Mouse (Mus musculus) lung, postnatal 0 days (tissue): ENCODE data around the gene Col4a1. TPM values are rescaled to one million over a fixed set of nuclear protein-coding genes. Genes with fewer than 3 reads are reported as not detected.

Source experiments
- ATAC-seq: fragments of 200-750 bp; cut with Nextera tagmentation; 2 replicates; pipeline ENCODE4 v1.8.0; 2017; ENCODE audit warnings: moderate library complexity
- DNase-seq: peaks from one replicate; pipeline ENCODE4 v3.0.0-alpha.2; 2016; ENCODE audit warnings: low spot score
- H3K27ac ChIP-seq: fragments of 300-500 bp; sonication (generic); 2 replicates; pipeline ENCODE4 v1.5.1; 2014; ENCODE audit warnings: antibody characterized with exemption, mild to moderate bottlenecking, low read length, mixed read lengths
- H3K27me3 ChIP-seq: fragments of 300-500 bp; sonication (generic); replicated peaks from 2 replicates; pipeline ENCODE4 v1.6.1; 2014; ENCODE audit warnings: low read length, mixed read lengths; ENCODE audit not compliant: insufficient read depth
- H3K36me3 ChIP-seq: fragments of 300-500 bp; sonication (generic); 2 replicates; pipeline ENCODE4 v1.6.1; 2014; ENCODE audit warnings: low read length, mixed read lengths; ENCODE audit not compliant: insufficient read depth
- H3K4me1 ChIP-seq: fragments of 300-500 bp; sonication (generic); 2 replicates; pipeline ENCODE4 v1.6.1; 2014; ENCODE audit warnings: antibody characterized with exemption, low read depth, low read length, mixed read lengths; ENCODE audit not compliant: insufficient read depth
- H3K4me2 ChIP-seq: fragments of 300-500 bp; sonication (generic); replicated peaks from 2 replicates; pipeline ENCODE4 v1.6.1; 2014; ENCODE audit warnings: low read depth, mild to moderate bottlenecking, low read length, moderate library complexity, mixed read lengths
- H3K4me3 ChIP-seq: fragments of 300-500 bp; sonication (generic); 2 replicates; pipeline ENCODE4 v1.5.1; 2014; ENCODE audit warnings: low read depth, low read length
- H3K9ac ChIP-seq: fragments of 300-500 bp; sonication (generic); replicated peaks from 2 replicates; pipeline ENCODE4 v1.6.1; 2014; ENCODE audit warnings: low read depth, mild to moderate bottlenecking
- H3K9me3 ChIP-seq: fragments of 300-500 bp; sonication (generic); 2 replicates; pipeline ENCODE4 v1.6.1; 2016; ENCODE audit warnings: low read length, mixed read lengths
- CTCF ChIP-seq: IDR thresholded peaks from 2 replicates; pipeline ENCODE4 v1.5.1; 2016; ENCODE audit warnings: antibody characterized with exemption, mild to moderate bottlenecking
- EP300 ChIP-seq: IDR thresholded peaks from 2 replicates; pipeline ENCODE4 v1.6.1; 2016; ENCODE audit warnings: antibody characterized with exemption, mild to moderate bottlenecking, control low read depth
- WGBS: fragments of 180-500 bp; shearing (Covaris S2); extraction: QIAGEN DNeasy Blood & Tissue Kit; methylation state at CpG from one replicate; pipeline ENCODE4 v1.1.7; 2014; 5-methylcytosine and 5-hydroxymethylcytosine counted together
- polyA plus RNA-seq: library from polyadenylated mRNA; unstranded; fragments of >200 nt; fragmentation: Nextera tagmentation; extraction: Ambion mirVana; gene quantifications from 2 replicates; pipeline ENCODE4 v1.2.1, GENCODE M21; 2015

Col4a1 gene
- polyA plus RNA-seq, 1 experiment from 2014 or later = 376 TPM

DNA sequence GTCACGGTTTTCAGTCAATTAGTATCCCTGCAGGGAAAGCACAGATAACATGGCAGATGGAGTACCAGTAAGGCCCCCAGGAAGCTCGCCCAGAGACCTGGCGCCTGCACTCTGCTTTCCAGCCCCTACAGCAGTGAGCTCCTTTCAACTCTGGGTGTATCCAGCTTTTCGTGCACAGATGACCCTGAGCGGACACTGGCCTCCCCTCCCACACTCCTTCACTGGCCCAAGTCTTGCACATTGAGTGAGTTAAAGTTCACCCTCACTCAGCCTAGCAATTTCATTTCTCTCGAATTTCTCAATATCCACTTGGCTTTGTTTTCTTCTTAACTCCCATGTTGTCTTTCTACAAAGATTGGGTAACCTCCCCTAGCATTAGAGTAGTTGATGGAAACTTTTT lies 24.3 kb downstream of the Col4a1 start:
- Histone ChIP-seq H3K27ac (peak overlapping the region; percentile 66), H3K9me3 (no peaks in the 10 kb centered on the region), H3K27me3 (no peaks in the 10 kb centered on the region), H3K4me1 (peaks cover 32% of the 10 kb centered on the region), H3K9ac (no peak overlapping the region), H3K4me2 (no peak overlapping the region), H3K36me3 (no peaks in the 10 kb centered on the region), H3K4me3 (no peak overlapping the region)
- TF ChIP-seq CTCF (no peak), EP300 (no peak)
- 53% methylated on average over 6 of the region's 6 CpGs for WGBS
- ATAC-seq (peak; percentile 61), DNase-seq (peak; percentile 84)

DNA sequence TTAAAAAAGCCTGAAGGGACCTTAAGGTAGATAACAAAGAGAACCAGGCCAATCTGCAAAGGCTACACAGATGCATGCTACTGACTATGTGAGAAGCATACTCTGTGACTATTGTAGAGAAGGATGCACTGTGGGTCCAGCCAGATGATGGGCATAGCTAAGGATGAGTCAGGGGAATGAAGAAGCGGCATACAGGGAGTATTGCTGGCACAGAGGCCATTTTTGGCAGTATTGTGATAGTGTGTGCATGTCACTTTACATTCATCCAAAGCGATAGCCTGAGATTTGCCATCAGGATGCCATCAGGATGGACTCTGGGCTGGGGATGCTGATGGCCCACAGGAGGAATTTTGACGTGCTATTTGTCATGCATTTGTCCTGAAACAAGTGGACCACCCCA lies 25.5 kb downstream of the Col4a1 start:
- no peak for TF ChIP-seq EP300
- no peak for TF ChIP-seq CTCF
- Histone ChIP-seq H3K4me1 (peaks cover 33% of the 10 kb centered on the region), H3K4me2 (no peak overlapping the region), H3K27ac (no peak overlapping the region), H3K9ac (no peak overlapping the region), H3K36me3 (no peaks in the 10 kb centered on the region), H3K27me3 (no peaks in the 10 kb centered on the region), H3K9me3 (no peaks in the 10 kb centered on the region), H3K4me3 (no peak overlapping the region)
- ATAC-seq (no peak), DNase-seq (no peak)
- 67% methylated on average over 3 of the region's 3 CpGs for WGBS

DNA sequence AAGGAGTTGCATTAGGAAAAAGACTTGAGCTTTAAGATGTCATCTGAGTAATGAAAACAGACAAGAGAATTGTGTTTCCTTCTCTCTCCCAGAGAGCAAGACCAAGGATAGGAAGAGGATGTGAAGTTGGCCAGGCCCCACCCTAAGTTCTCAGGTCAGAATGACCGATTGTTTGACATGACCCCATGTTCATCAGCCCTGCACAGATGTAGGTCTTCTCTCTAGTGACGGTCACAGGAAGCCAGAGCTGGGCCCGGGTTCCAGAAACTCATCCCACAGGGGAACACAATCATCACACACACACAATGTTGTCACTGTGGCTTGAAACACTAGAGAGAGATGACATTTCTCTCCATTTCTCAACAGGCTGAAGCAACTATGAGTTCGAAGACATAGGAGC lies 27.2 kb downstream of the Col4a1 start:
- WGBS = 39% methylated on average over 4 of the region's 4 CpGs

DNA sequence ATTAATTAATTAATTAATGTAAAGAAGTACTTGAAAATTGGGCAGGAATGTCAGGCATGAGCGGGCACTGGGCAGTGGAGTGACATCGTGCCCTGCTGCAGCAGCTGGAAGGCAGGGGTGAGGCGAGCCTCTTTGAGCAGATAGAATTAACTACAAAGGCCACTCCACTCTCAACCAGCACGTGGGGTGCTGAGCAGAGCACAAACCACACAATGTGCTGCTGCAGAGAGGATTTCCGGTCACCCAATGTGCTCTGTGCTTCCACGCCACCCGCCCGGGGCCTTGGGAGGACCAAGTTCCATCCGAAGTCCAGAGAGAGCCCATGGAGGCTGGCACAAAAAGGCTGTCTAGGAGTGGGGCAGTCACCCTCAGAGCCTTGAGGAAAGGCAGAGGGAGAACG lies 29.4 kb downstream of the Col4a1 start:
- Histone ChIP-seq H3K36me3 (no peaks in the 10 kb centered on the region), H3K4me2 (no peak overlapping the region), H3K27ac (peak overlapping the region; percentile 35; the same call in 1 of the 2 replicates), H3K9me3 (no peaks in the 10 kb centered on the region), H3K4me1 (peaks cover 50% of the 10 kb centered on the region), H3K27me3 (no peaks in the 10 kb centered on the region), H3K4me3 (no peak overlapping the region), H3K9ac (no peak overlapping the region)
- DNase-seq (peak; percentile 51), ATAC-seq (peak; percentile 13; the same call in 1 of the 2 replicates)
- TF ChIP-seq EP300 (peak; percentile 47; the same call in 1 of the 2 replicates), CTCF (no peak)
- 54% methylated on average over 10 of the region's 10 CpGs for WGBS

More for the DNA sequence above, 27.2 kb downstream of the Col4a1 start:
- no peaks in the 10 kb centered on the region for H3K36me3 ChIP-seq
- no peaks in the 10 kb centered on the region for H3K27me3 ChIP-seq
- no peak overlapping the region for H3K4me3 ChIP-seq
- H3K4me1 ChIP-seq = peaks cover 42% of the 10 kb centered on the region
- no peak overlapping the region for H3K4me2 ChIP-seq
- TF ChIP-seq CTCF (no peak), EP300 (peak; percentile 38; the same call in 1 of the 2 replicates)
- ATAC-seq (peak; percentile 48), DNase-seq (no peak)
- no peaks in the 10 kb centered on the region for H3K9me3 ChIP-seq
- H3K9ac ChIP-seq = no peak overlapping the region
- H3K27ac ChIP-seq = no peak overlapping the region

DNA sequence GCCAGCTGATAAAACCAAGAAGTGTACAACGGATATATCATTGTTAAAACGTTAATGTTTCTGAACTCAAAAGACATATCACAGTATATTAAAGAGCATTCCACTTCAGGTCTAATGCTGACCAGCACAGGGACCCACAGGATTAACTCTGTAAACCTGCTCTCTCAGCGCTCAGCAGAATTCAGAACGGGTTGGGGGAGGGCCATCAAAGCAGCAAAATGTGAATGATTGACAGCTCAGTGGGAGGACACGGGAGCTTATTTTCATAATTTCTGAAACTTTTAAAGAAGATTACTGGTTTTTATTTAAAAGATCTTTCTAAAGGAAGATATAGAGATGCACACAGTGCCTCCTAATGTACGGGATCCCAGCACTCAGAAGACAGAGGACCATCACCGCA lies 29.9 kb downstream of the Col4a1 start:
- DNase-seq = no peak
- H3K4me3 ChIP-seq = no peak overlapping the region
- H3K36me3 ChIP-seq = no peaks in the 10 kb centered on the region
- ATAC-seq = no peak
- no peak for TF ChIP-seq EP300
- TF ChIP-seq CTCF = no peak
- no peaks in the 10 kb centered on the region for H3K27me3 ChIP-seq
- no peaks in the 10 kb centered on the region for H3K9me3 ChIP-seq
- no peak overlapping the region for H3K4me2 ChIP-seq
- no peak overlapping the region for H3K9ac ChIP-seq
- no peak overlapping the region for H3K27ac ChIP-seq
- peaks cover 50% of the 10 kb centered on the region for H3K4me1 ChIP-seq
- WGBS = 70% methylated on average over 7 of the region's 7 CpGs

DNA sequence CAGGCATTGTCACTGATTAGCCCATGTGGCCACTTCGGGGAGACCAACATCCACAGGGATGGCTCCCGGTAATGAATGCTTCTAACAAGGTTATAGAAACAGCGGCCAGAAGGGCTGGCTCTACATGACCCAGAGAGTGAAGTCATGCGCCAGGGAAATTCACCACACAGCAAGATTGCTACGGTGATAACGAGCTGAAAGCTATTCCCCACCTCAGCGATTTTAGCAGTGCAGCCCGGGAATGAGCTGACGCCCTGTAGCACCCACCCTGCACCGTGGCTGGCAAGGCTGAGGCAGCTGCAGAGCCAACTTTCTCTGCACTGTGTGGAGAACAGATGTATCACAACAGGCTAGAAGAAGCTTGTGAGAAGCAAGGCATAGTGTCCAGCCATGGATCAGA lies 30.5 kb downstream of the Col4a1 start:
- H3K36me3 ChIP-seq = no peaks in the 10 kb centered on the region
- H3K9ac ChIP-seq = no peak overlapping the region
- H3K4me1 ChIP-seq = peaks cover 52% of the 10 kb centered on the region
- no peak for ATAC-seq
- WGBS = 81% methylated on average over 10 of the region's 10 CpGs
- no peaks in the 10 kb centered on the region for H3K9me3 ChIP-seq
- H3K4me3 ChIP-seq = no peak overlapping the region
- DNase-seq = no peak
- H3K27ac ChIP-seq = no peak overlapping the region
- H3K4me2 ChIP-seq = no peak overlapping the region
- no peak for TF ChIP-seq EP300
- no peak for TF ChIP-seq CTCF
- H3K27me3 ChIP-seq = no peaks in the 10 kb centered on the region

DNA sequence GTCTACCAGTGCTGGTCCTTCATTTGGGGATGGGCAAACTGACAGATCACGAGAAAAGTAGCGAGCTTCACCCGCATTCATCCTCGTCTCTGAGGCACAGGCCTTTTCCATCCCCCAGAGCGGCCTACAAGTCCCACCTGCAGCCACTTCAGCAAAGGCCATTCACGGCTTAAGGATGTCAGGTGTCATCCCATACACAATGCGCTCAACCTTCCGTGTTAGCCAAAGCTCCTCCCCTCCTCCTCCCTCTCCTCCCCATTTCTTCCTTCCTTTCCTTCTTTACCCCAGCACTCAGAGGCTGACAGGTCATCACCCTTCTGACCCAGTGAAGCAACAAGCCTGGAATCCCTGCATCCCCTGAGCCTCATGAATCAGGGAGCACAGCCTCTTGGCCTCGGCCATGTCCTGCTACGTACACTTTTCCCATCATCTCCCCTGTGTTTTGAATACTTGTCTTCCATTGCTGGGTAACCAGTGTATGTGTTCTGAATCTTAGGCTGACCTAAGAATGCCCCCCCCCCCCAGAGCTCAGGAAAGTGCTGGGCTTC lies 31.8 kb downstream of the Col4a1 start:
- no peaks in the 10 kb centered on the region for H3K36me3 ChIP-seq
- no peak overlapping the region for H3K4me2 ChIP-seq
- TF ChIP-seq CTCF (no peak), EP300 (no peak)
- H3K9me3 ChIP-seq = no peaks in the 10 kb centered on the region
- H3K27ac ChIP-seq = 0 out of 2 replicates have a peak overlapping the region, but pooled peaks have one; percentile 32
- no peak for ATAC-seq
- no peak for DNase-seq
- no peaks in the 10 kb centered on the region for H3K27me3 ChIP-seq
- H3K4me3 ChIP-seq = no peak overlapping the region
- WGBS = 72% methylated on average over 10 of the region's 10 CpGs
- H3K4me1 ChIP-seq = peaks cover 62% of the 10 kb centered on the region
- H3K9ac ChIP-seq = no peak overlapping the region
